Mouse (Mus musculus) induced T-regulatory cell, adult 2 months (primary cell): ENCODE measurements around the gene Sel1l.

Experiments
- DNase-seq: peaks from one replicate; pipeline ENCODE4 v3.0.0-alpha.2; 2012; ENCODE audit warnings: low read depth

Sel1l gene

DNA sequence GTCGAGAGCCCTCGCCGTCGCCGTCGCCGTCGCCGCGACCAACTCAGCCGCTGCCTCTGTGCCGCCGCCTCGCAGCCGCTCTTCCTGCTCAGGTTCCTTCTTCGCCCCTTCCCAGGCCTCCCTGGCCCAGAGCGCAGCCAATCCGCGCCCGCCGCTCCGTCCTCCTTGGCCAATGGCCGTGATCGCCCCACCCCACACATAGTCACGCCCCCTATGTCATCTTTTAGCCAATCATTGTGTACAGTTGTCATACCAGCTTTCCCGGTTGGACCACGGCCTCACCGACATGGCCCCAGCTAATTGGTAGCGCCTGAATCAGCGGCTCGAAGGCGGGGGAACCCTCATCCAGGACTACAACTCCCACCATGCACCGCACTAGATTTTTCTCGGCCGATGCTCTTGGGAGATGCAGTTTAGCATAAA is at the start of gene Sel1l:
Gene Sel1l (minus strand): TSS at position 113 of the 423 bp plus-strand sequence.
- DNase-seq, result peak; percentile 99

DNA sequence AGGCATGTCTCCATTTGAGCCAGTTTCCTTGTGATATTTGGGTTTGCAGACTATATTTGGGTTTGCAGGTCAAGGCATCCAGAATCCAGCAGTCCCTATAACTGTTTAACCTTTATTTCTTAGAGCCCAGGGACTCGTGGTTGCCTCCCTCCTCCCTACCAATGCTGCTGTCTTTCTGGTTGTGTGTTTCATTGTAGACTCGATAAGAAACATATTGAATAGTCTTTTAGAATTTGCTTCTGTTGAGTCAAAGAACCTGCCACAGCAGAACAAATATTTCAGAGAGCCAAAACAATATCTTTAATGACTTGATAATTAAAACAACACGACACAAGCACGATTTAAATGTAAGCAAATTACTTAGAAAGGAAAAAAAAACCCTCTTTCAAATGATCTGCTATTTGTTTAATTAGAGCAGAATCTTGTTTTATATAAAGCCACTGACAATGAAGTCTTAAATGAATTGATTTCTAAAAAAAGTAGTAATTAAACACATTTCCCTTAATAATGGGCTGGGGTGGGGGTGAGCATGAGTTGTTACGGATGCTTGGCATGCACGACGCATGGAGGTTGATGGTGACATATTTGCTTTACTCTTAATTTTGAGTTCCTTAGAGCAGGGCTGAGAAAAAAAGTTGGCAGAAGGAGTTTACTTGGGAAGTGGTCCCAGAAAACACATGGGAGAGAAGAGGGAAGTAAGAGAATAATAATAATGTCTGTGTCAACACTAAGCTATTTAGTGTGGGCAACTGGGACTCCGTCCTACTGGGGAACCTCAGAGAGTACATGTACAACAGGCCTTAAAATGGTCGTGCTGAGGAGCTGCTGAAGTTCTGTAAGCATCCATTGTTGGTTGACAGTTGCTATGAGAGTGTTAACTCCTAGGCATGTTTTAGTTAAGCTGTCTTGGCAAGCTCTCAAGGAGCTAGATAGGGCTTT is 43.9 kb upstream of the Sel1l start:
- DNase-seq, result no peak

DNA sequence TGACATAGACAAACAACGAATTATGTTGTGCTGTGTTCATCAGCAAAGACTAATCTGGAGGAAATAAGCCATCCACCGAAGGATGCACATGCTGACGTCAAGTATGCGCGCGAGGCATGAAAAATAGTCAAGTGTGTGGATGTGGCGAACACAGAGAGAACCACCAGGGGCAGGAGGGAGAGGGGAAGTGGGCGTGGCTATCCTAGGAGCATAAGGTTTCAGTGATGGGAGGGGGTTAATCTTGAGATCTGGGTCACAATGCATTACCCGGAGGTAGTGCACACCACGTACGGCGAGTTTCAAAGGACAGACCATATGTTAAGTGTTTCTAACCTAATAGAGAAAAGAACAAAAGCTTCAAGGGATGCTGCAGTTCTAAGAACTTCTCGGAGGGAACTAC is 31.5 kb upstream of the Sel1l start:
- DNase-seq, result no peak

GRCm38 (mm10) chr12:91878912-91879250 is 29.9 kb upstream of the Sel1l start:
- DNase-seq, result no peak

DNA sequence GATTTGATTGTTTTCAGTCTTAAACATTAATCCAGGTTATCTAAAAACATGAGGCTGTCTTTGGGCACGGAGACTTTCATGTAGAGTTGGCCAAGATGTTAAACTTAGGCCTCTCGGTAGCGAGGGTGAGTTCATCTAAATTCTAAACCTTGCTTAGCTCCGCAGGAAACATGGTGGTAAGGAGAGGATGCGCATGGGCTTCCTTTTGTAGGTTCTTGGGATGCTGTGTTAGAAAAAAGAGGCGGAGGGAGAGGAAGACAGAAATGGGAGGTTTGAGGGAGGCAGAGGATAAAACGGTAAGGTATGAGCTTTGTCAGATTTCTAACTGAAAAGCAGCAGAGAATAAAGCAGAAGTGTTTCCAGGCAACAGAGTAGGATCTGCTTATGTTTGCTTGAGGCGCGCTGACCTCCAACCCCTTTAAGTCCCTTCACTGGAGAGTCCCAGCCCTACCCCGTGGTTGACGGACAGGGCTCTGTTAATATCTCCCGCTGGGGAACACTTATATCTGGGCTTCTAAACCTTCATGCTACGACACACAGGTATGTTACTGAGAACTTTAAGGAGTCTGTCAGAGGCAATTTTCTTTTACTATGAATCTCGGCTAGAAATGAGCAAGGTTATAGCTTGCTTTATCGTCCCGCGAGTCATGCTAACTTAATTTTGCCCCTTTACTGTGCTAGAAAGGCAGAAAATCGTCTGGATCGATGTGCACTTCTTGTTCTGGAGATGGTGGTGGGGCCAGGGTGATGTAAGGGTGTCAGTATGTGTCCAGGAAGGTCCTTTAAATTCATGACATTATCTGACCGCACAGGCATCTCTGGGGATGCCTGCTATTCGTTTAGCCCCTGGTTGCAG is 29.3 kb upstream of the Sel1l start:
- no peak for DNase-seq

- DNase-seq, result peak; percentile 68
Measured at GRCm38 (mm10) chr12:91877646-91878045, 28.7 kb upstream of the Sel1l start.

DNA sequence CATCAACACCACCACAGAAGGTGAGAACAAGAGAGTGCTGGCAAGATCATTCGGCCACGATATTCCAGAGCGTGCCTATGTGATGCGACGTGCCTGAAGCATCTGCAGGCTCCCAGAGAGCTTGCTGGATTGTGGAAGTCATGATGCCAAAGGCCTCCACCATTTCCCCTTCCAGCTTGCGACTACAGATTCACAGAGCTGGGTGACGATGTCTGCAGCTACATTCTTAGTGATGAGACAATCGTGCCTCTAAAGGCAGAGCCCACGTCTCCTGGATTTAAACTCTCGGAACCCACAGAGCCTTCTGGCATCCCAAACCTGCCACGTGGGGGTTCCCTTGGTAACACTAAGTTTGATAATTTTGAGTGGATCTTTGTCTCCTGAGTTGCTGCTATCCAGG is 21.7 kb upstream of the Sel1l start:
- no peak for DNase-seq

GRCm38 (mm10) chr12:91869352-91869751 is 20.4 kb upstream of the Sel1l start:
- no peak for DNase-seq

DNA sequence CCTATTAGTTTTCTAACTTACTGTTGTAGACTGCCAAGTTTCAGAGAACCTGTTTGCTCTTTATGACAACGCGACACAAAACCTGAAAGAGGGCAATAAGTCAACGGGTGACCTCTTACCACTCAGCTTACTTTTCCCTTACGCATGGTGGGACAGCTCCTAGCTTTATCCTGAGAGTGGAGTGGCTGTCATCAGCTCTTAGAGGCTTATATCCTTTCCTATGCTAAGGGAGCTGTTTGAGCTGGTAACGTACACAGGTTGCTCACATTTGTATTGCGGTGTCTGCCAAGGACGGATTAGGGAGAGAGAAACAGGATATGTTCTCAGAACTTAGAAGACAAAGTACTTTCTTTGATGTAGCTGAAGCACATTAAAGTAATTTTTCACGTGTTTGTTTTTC is 5.4 kb upstream of the Sel1l start:
- no peak for DNase-seq

DNA sequence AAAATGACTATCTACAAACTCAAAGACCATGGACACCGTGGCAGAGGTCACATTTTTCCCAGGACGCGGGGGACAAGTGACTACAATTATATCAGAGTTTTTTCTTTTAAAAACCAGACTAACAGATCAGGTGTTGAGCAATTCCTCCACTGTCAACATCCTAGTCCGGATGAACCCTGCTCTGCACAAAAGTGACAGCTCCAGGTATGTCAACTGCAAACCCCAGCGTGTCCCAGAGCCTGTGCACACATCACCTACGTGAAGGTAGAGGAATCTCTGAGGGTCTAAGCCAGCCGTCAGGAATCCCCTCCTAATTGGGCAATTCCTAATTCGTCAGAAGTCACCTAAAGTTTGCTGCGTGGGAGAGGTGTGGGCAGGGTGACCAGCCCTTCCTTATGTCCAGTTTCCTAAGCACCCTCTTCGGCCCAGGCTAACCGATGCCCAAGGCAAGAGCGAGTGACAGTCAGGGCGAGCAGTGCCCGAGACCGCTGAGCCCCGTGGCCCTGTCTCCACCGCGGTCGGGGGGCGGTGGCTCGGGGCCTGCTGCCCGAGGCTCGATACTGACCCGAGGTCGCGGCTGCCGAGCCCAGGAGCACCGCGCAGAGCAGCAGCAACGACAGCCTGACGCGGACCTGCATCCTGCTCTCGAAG is 438 bp downstream of the Sel1l start:
- DNase-seq, result no peak

DNA sequence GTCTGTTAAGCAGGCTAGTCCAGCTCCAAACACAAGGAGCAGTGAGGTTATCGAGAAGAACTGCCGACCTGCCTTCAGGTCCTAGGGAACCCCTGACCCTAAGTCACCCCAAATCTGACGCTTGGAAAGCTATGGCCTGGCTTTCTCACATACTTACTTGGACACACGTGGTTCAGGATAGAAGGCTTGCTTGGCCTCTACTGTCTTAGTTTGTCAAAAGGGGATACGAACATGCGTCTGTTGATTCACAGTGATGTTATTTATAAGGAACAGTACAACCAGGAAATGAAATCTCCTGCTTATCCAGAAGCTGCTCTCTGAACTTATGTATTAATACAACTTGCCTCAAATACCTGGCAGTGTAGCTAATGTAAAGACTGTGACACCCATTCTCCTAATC is 2.9 kb downstream of the Sel1l start:
- DNase-seq, result no peak

GRCm38 (mm10) chr12:91845393-91845792 is 3.6 kb downstream of the Sel1l start:
- no peak for DNase-seq

DNA sequence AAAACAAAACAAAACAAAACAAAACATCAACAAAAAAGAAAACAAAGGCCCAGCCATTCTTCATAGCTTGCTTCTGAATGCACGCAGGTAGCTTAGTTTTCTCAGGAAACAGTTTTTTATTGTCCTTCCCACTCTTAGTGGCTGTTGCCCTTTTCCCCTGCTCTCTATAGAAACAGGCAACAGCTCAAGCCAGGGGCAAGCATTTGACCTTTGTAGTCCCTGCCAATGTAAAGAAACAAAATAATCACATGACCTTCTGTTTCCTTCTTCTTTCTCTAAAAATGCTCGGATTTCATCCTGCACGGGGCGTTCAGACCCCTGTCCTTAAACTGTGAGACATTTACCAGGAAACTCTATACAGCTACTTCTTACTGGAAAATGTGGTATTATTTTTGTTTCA is 4.4 kb downstream of the Sel1l start:
- no peak for DNase-seq

DNA sequence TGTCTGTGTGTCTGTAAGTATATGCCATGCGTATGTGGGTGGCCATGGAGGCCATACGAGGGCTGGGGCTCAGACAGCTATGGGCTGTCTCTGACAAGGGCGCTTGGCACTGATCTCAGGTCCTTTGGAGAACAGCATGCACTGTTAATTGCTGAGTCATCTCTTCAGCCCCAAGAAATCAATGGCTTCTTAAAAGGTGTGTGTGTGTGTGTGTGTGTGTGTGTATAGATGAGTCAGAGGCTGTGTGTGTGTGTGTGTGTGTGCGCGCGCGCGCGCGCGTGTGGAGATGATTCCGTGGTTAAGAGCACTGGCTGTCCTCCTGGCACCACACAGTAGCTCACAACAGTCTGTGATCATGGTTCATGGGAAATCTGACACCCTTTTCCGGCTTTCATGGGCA is 5.1 kb downstream of the Sel1l start:
- DNase-seq, result no peak

GRCm38 (mm10) chr12:91841714-91842113 is 7.2 kb downstream of the Sel1l start:
- DNase-seq, result no peak

DNA sequence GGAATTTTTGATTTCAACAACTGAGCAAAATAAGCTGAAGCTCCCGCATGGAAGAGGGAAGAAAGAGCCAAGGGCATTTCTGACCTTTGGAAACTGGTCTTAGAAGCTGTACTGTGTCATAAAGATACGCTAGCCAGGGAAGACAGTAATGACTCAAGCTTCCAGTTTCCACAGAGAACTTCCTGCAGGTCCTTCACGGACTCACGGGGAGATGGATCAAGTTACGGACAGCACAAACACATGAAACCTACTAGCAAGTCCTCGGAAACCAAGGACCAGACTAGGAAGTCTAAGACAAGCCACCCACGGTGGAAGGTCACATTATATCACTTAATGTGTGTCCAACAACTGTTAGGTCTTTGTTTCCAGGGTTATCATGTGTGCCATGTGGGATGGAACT is 10.7 kb downstream of the Sel1l start:
- DNase-seq, result no peak

- DNase-seq, result no peak
Measured at GRCm38 (mm10) chr12:91837401-91838065, 11.4 kb downstream of the Sel1l start.

DNA sequence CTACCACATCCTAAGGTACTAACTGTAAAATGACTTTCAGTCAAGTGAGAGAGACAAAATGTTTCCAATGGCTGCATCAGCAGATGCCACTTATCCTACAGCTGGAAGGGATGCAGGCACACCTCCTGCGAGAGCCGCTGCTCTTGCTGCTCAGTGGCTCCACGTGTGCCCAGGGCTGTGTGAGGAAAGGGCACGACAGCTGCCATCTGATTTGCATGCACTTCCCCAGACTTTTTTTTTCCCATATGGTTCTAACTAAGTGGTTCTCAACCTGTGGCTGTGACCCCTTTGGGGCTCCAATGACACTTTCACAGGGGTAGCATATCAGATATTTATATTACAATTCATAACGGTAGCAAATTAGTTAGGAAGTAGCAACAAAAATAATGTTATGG is 15.0 kb downstream of the Sel1l start:
- DNase-seq, result no peak

DNA sequence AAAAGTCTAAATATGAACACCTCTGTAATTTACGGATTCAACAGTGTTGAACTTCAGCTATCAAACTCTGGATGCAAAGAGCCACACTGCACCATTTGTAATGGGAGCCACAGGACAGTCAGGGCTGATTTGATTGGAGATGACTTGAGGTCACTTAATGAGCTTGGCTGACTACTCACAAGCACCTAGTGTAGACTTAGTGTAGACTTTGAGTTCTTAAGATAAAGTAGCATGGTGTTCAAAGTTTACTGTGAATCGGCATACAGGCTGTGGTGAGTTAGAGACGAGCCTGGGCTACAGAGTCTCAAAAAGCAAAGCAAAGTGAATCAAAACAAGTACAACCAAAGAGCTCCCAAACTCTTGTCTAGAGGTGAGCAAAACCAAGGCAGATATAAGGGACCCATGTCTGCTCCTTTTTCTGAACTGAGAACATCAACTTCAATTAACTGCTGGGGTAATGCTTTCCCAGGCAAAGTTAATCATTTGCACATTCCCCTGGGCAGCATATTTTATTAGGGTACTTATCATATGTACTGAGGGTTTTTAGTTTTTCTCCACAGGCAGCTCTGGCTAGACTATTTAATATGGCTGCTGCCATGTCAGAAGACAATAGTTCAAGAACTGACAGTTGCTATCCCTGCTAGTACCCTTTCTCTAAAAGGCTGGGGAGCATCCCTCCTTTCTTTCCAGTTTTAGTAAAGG is 15.6 kb downstream of the Sel1l start:
- no peak for DNase-seq

GRCm38 (mm10) chr12:91831410-91831809 is 17.5 kb downstream of the Sel1l start:
- DNase-seq, result no peak

DNA sequence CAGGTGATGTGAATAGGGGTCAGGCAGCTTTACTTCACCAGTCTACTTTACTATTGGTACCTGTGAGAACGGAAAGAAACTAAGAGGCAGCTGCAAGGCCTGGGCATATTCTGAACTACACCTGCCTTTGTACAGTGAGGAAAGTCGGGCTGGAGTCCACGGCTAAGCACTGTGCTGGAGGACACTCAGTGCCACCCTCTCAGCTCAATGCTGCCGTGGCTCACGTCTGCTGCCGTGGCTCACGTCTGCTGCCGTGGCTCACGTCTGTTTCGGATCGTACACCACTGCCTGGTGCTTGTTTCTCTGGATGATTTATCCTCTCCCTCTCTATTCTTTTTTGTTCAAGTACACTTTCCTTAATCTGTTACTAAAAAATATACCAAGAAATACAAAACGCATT is 28.5 kb downstream of the Sel1l start:
- DNase-seq, result no peak
